Mouse (Mus musculus): ENCODE data around the gene Pacsin1. TPM values are rescaled to one million over a fixed set of nuclear protein-coding genes. Genes with fewer than 3 reads are reported as not detected.

The Pacsin1 gene
- polyA plus RNA-seq, 1 experiment from 2014 or later: 23.6 TPM

- no peak for ATAC-seq
- Histone ChIP-seq H3K4me2 (replicated peaks) (no peak overlapping the region), H3K27ac (no peak overlapping the region), H3K9ac (replicated peaks) (no peak overlapping the region), H3K9me3 (no peaks in the 10 kb centered on the region), H3K27me3 (no peaks in the 10 kb centered on the region), H3K4me1 (replicated peaks) (no peaks in the 10 kb centered on the region), H3K36me3 (no peaks in the 10 kb centered on the region), H3K4me3 (replicated peaks) (no peak overlapping the region)
- WGBS: 96% methylated on average over 6 of the region's 6 CpGs
These were observed 85.7 kb downstream of the Pacsin1 start for GRCm38 (mm10) chr17:27740961-27741360.

DNA sequence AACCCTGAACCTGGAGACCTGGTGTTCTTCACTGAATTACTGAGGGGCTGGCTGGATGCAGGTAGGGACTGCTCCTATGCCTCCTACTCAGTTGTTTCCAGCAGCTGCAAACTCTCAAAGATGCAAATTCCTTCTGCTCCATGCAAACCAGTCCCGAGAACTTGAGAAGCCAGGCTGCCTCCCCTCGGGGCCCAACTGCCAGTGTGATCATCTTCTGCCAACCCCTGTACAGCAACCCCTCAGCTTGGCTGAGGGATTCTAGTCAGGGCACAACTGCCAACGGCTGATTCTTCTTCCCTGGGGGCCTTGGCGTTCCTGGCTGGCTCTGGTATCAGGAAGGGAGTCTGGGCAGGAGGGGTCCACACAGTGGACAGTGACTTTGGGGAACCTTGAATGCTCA is 91.1 kb downstream of the Pacsin1 start:
- no peaks in the 10 kb centered on the region for H3K36me3 ChIP-seq
- H3K4me2 ChIP-seq (replicated peaks): no peak overlapping the region
- no peak overlapping the region for H3K4me3 ChIP-seq (replicated peaks)
- no peak for ATAC-seq
- 0 out of 2 replicates have a peak, but pooled peaks cover 7% of the 10 kb centered on the region for H3K4me1 ChIP-seq (replicated peaks)
- no peak overlapping the region; the same call in 1 of the 2 replicates for H3K9ac ChIP-seq (replicated peaks)
- no peak overlapping the region for H3K27ac ChIP-seq
- no peaks in the 10 kb centered on the region for H3K27me3 ChIP-seq
- 70% methylated on average over 4 of the region's 4 CpGs for whole genome bisulfite sequencing
- no peaks in the 10 kb centered on the region for H3K9me3 ChIP-seq

- 100% methylated on average over 2 of the region's 2 CpGs for WGBS
These were observed 92.8 kb downstream of the Pacsin1 start for GRCm38 (mm10) chr17:27748123-27748522.

GRCm38 (mm10) chr17:27750451-27750942 is 95.2 kb downstream of the Pacsin1 start:
- Histone ChIP-seq H3K4me1 (replicated peaks) (peaks cover 10% of the 10 kb centered on the region), H3K27ac (no peak overlapping the region), H3K27me3 (no peaks in the 10 kb centered on the region), H3K9me3 (no peaks in the 10 kb centered on the region), H3K9ac (replicated peaks) (no peak overlapping the region), H3K4me3 (replicated peaks) (no peak overlapping the region), H3K36me3 (peaks cover 17% of the 10 kb centered on the region), H3K4me2 (replicated peaks) (no peak overlapping the region)
- 89% methylated on average over 6 of the region's 6 CpGs for WGBS
- ATAC-seq: no peak

More at GRCm38 (mm10) chr17:27748123-27748522, 92.8 kb downstream of the Pacsin1 start:
- Histone ChIP-seq H3K4me1 (replicated peaks) (0 out of 2 replicates have a peak, but pooled peaks cover 7% of the 10 kb centered on the region), H3K36me3 (peaks cover 15% of the 10 kb centered on the region), H3K27ac (no peak overlapping the region), H3K9me3 (no peaks in the 10 kb centered on the region), H3K27me3 (no peaks in the 10 kb centered on the region), H3K9ac (replicated peaks) (no peak overlapping the region), H3K4me3 (replicated peaks) (no peak overlapping the region), H3K4me2 (replicated peaks) (no peak overlapping the region)
- ATAC-seq: no peak

- Histone ChIP-seq H3K27me3 (no peaks in the 10 kb centered on the region), H3K27ac (no peak overlapping the region), H3K4me3 (replicated peaks) (no peak overlapping the region), H3K36me3 (peaks cover 17% of the 10 kb centered on the region), H3K4me2 (replicated peaks) (no peak overlapping the region), H3K9ac (replicated peaks) (no peak overlapping the region), H3K4me1 (replicated peaks) (peaks cover 13% of the 10 kb centered on the region), H3K9me3 (no peaks in the 10 kb centered on the region)
- no peak for ATAC-seq
- WGBS: 93% methylated on average over 8 of the region's 8 CpGs
These were observed 96.2 kb downstream of the Pacsin1 start for GRCm38 (mm10) chr17:27751314-27752202.

DNA sequence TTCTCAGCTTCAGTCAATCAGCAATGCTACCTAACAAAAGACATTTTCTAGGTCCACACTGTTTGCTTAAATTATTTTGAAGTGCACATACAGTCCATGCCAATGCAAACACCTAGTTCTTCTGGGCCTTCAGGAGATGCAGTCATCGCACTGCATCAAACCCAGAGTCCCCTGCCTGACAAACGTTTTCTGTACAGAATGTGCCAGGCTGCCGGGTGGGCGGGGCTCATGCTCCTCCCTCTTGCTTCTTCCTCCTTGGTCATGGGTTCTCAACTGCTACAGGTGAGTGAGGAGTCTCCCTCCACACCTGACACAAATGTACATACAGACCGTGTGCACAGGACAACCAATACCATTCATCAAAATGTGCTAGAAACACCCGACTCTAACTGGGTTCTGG is 104.9 kb downstream of the Pacsin1 start:
- WGBS: 82% methylated on average over 6 of the region's 6 CpGs
- Histone ChIP-seq H3K4me2 (replicated peaks) (no peak overlapping the region), H3K27ac (0 out of 2 replicates have a peak overlapping the region, but pooled peaks have one; percentile 69), H3K36me3 (peaks cover 8% of the 10 kb centered on the region), H3K27me3 (no peaks in the 10 kb centered on the region), H3K9ac (replicated peaks) (no peak overlapping the region; the same call in 1 of the 2 replicates), H3K9me3 (peaks cover 6% of the 10 kb centered on the region), H3K4me1 (replicated peaks) (peaks cover 36% of the 10 kb centered on the region), H3K4me3 (replicated peaks) (no peak overlapping the region)
- no peak for ATAC-seq

Other genes starting within 250 kb of the Pacsin1 start
- gene Grm4, start 134.1 kb upstream of the Pacsin1 start, polyA plus RNA-seq (2015; fragmentation: Nextera tagmentation; extraction: Ambion mirVana): 5.8 and 6.1 TPM in 2 replicates
- 120 and 124 TPM in 2 replicates for gene Hmga1, start 99.0 kb upstream of the Pacsin1 start, polyA plus RNA-seq (2015; fragmentation: Nextera tagmentation; extraction: Ambion mirVana)
- gene AI413582, start 89.8 kb upstream of the Pacsin1 start, polyA plus RNA-seq (2015; fragmentation: Nextera tagmentation; extraction: Ambion mirVana): 33.4 and 36.8 TPM in 2 replicates
- 223 and 227 TPM in 2 replicates for gene Nudt3, start 32.0 kb upstream of the Pacsin1 start, polyA plus RNA-seq (2015; fragmentation: Nextera tagmentation; extraction: Ambion mirVana)
- gene RPS10-NUDT3, start 20.3 kb upstream of the Pacsin1 start, polyA plus RNA-seq (2015; fragmentation: Nextera tagmentation; extraction: Ambion mirVana): not detected in 2 replicates
- 570 and 610 TPM in 2 replicates for gene Rps10, start 18.8 kb upstream of the Pacsin1 start, polyA plus RNA-seq (2015; fragmentation: Nextera tagmentation; extraction: Ambion mirVana)
- gene Spdef, start 73.4 kb downstream of the Pacsin1 start, polyA plus RNA-seq (2015; fragmentation: Nextera tagmentation; extraction: Ambion mirVana): 0.90 and 1.3 TPM in 2 replicates
- 9.6 and 9.7 TPM in 2 replicates for gene D17Wsu92e, start 165.1 kb downstream of the Pacsin1 start, polyA plus RNA-seq (2015; fragmentation: Nextera tagmentation; extraction: Ambion mirVana)
- gene Snrpc, start 182.6 kb downstream of the Pacsin1 start, polyA plus RNA-seq (2015; fragmentation: Nextera tagmentation; extraction: Ambion mirVana): 304 and 309 TPM in 2 replicates
- 6.6 and 7.3 TPM in 2 replicates for gene Uhrf1bp1, start 200.9 kb downstream of the Pacsin1 start, polyA plus RNA-seq (2015; fragmentation: Nextera tagmentation; extraction: Ambion mirVana)